Mouse (Mus musculus) E14TG2a.4 (cell line): ENCODE data around the gene 2010111I01Rik.

Source experiments
- CTCF ChIP-seq: conservative IDR thresholded peaks from 2 replicates; pipeline ENCODE4 v1.5.1; 2014; ENCODE audit warnings: low read length
- POU5F1 ChIP-seq: IDR thresholded peaks from 2 replicates; pipeline ENCODE4 v1.6.1; 2014; ENCODE audit warnings: low read length, borderline replicate concordance

DNA sequence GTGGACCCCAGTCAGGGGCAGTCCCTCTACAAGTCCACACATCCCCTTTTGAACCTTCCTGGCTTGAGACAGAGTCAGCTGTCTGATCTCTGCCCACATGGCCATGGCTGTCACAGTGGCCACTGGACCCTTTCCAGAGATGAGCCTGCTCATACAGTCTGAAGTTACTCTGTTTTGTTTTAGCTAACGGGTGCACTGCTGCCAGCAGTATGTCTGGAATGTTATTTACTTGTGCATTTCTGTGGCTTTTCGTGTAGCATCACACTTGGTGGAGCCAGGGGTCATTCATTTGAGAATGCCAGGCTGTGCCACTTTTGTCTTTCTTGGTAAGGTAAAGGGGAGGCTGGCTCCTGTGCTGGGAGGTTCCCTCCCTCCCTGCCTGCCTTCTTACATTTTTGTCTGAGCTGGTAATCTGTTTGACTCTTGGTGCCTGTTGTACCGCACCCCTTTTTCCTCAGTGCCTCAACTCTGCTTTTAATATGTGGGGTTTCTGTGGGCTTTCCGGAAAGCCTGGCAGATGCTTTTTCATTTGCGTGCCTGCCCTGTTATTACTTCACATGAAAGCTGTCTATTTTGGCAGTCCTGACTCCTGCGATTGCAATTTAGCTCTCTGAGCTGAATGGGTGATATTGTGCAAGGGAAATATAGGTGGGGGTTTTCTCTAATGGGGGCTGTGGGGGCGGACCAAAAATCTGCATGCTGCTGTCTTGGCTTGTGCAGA, 190.3 kb downstream of the 2010111I01Rik start:
- TF ChIP-seq CTCF (no peak), POU5F1 (no peak)
